Mouse (Mus musculus): ENCODE data around the gene Smndc1. TPM values are rescaled to one million over a fixed set of nuclear protein-coding genes. Genes with fewer than 3 reads are reported as not detected.
A peak's percentile ranks its signal among the peaks of the same experiment; 100 is the strongest.
"Not testable (repeated sequence)": the region's sequence is repeated elsewhere in the genome, so short reads cannot be mapped to it uniquely, and the experiment has no call there.

Gene Smndc1
- polyA plus RNA-seq, 1 experiment from 2014 or later = 40.7 TPM

GRCm38 (mm10) chr19:53409663-53410307 lies 19.4 kb upstream of the Smndc1 start:
- peak overlapping the region; percentile 7; the same call in 1 of the 2 replicates for H3K4me2 ChIP-seq (replicated peaks)
- peak overlapping the region; percentile 10; the same call in 1 of the 2 replicates for H3K9ac ChIP-seq
- H3K36me3 ChIP-seq = no peaks in the 10 kb centered on the region
- peaks cover 17% of the 10 kb centered on the region for H3K4me1 ChIP-seq
- WGBS = 52% methylated on average over 17 of the region's 17 CpGs
- H3K27ac ChIP-seq = no peak overlapping the region
- H3K4me3 ChIP-seq = no peak overlapping the region
- H3K9me3 ChIP-seq = no peaks in the 10 kb centered on the region
- ATAC-seq (ENCODE audit: insufficient number of reproducible peaks, insufficient read depth, low FRiP score, low TSS enrichment) = no peak
- no peaks in the 10 kb centered on the region for H3K27me3 ChIP-seq

GRCm38 (mm10) chr19:53408398-53408797 lies 18.0 kb upstream of the Smndc1 start:
- H3K36me3 ChIP-seq = no peaks in the 10 kb centered on the region
- no peak overlapping the region for H3K4me2 ChIP-seq (replicated peaks)
- H3K4me1 ChIP-seq = peaks cover 17% of the 10 kb centered on the region
- no peak overlapping the region for H3K27ac ChIP-seq
- H3K9ac ChIP-seq = no peak overlapping the region
- 87% methylated on average over 8 of the region's 8 CpGs for WGBS
- no peaks in the 10 kb centered on the region for H3K9me3 ChIP-seq
- no peak overlapping the region for H3K4me3 ChIP-seq
- H3K27me3 ChIP-seq = no peaks in the 10 kb centered on the region
- ATAC-seq (ENCODE audit: insufficient number of reproducible peaks, insufficient read depth, low FRiP score, low TSS enrichment) = no peak

DNA sequence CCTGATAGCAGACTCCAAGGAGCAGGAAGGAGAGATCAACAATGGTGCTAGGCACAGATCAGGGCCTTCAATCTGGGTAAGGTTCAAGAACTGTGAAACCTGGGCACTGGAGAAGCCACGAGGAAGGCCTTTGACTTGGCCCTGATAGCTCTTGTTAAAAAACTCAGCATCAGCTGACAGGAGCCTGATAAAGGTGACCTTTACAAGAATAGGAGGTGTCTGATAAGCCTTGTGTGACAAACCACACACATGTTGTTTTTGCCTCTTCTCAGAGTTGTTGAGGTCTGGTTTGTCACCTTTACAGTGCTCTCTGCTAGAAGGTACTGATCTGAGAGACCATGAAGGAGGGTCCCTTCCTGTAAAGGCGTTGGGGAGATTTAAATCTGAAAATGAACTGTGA lies 17.0 kb upstream of the Smndc1 start:
- no peak for ATAC-seq (ENCODE audit: insufficient number of reproducible peaks, insufficient read depth, low FRiP score, low TSS enrichment)
- Histone ChIP-seq H3K9me3 (no peaks in the 10 kb centered on the region), H3K9ac (no peak overlapping the region), H3K36me3 (no peaks in the 10 kb centered on the region), H3K27ac (no peak overlapping the region), H3K4me2 (replicated peaks) (no peak overlapping the region), H3K4me1 (peaks cover 13% of the 10 kb centered on the region), H3K27me3 (no peaks in the 10 kb centered on the region), H3K4me3 (no peak overlapping the region)
- WGBS = 84% methylated on average over 2 of the region's 2 CpGs

DNA sequence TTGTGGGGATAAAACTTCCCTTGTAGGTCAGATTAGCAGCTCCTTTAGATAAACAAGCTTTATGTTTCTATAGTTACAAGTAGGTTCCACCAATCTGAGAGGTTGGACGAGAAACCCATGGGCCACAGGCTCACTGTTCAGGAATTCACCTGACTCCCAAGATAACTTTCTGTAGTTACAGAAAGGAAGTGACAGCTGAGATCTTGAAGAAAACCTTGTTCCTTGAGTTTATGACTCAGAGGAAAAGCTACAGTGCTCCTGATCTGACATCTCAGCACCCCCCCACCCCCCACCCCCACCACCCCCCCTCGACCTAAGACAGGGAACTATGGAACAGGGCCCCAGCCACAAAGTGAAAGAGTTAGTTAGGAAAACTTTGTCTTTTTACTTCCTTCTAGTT lies 15.4 kb upstream of the Smndc1 start:
- Histone ChIP-seq H3K27me3 (no peaks in the 10 kb centered on the region), H3K4me2 (replicated peaks) (no peak overlapping the region), H3K9me3 (no peaks in the 10 kb centered on the region), H3K36me3 (no peaks in the 10 kb centered on the region), H3K4me1 (0 out of 2 replicates have a peak, but pooled peaks cover 5% of the 10 kb centered on the region), H3K27ac (no peak overlapping the region), H3K4me3 (no peak overlapping the region), H3K9ac (no peak overlapping the region)
- no peak for ATAC-seq (ENCODE audit: insufficient number of reproducible peaks, insufficient read depth, low FRiP score, low TSS enrichment)
- 47% methylated on average over 2 of the region's 2 CpGs for WGBS

DNA sequence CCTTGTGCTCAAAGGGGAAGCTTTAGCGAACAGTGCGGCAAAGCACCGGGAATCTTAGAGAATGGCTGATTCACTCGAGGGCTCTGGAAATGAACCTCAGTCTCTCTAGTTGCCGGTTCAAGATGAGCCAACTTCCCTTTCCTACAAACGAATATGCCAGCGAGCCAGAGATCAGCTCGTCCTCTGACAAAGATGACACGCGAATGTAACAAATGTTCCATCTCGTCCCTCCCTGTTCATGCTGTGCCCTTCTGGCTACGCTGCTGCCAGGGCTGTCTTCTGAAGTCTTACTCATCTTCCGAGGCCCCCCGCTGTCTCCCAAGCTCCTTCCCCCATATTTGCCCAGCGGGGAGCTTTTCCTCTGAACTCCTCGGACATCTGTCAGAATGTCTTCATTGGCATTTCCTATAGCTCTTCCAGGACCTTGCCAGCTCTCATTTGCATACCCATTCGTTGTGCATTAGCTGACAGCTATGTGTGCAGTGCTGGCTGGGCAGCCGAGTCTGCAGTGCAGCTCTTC lies 14.5 kb upstream of the Smndc1 start:
- H3K4me1 ChIP-seq = 0 out of 2 replicates have a peak, but pooled peaks cover 1% of the 10 kb centered on the region
- H3K9ac ChIP-seq = no peak overlapping the region
- H3K4me2 ChIP-seq (replicated peaks) = no peak overlapping the region
- ATAC-seq (ENCODE audit: insufficient number of reproducible peaks, insufficient read depth, low FRiP score, low TSS enrichment) = no peak
- WGBS = 84% methylated on average over 18 of the region's 18 CpGs
- H3K27ac ChIP-seq = no peak overlapping the region
- no peaks in the 10 kb centered on the region for H3K9me3 ChIP-seq
- no peaks in the 10 kb centered on the region for H3K27me3 ChIP-seq
- H3K4me3 ChIP-seq = no peak overlapping the region
- no peaks in the 10 kb centered on the region for H3K36me3 ChIP-seq

DNA sequence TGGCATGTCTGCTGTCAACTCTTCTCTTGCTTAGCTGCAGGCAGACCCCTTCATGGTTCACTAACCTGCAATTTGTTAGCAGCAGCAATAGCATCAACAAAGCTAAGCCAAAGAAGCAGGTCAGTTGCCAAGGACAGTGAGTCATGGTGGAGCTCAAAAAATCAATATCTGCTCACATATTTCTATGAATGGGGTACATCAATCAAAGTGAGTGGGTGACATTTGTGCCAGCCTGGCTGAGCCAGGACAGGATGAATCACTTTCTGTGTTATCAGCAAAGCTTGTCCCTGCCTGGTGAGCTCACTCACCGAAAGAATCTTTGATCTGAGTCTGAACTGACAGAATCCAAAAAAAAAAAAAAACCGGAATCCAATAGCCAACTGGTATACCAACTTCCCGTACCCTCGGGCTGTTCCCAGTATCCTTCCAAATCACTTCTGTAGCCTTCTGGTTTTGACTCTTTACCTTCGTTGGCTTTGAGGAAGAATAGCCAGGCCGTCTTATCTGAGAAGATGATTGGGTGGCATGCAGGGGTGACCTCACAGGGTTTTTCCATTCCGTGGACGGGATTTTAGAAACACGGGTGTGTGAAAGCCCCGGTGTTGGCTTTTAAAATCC lies 13.9 kb upstream of the Smndc1 start:
- Histone ChIP-seq H3K4me3 (no peak overlapping the region), H3K4me1 (no peaks in the 10 kb centered on the region), H3K9ac (no peak overlapping the region), H3K27me3 (no peaks in the 10 kb centered on the region), H3K4me2 (replicated peaks) (no peak overlapping the region), H3K27ac (no peak overlapping the region), H3K36me3 (no peaks in the 10 kb centered on the region), H3K9me3 (no peaks in the 10 kb centered on the region)
- WGBS = 90% methylated on average over 10 of the region's 10 CpGs
- ATAC-seq (ENCODE audit: insufficient number of reproducible peaks, insufficient read depth, low FRiP score, low TSS enrichment) = no peak

- Histone ChIP-seq H3K9ac (no peak overlapping the region), H3K9me3 (no peaks in the 10 kb centered on the region), H3K27ac (no peak overlapping the region), H3K4me3 (no peak overlapping the region), H3K4me1 (no peaks in the 10 kb centered on the region), H3K27me3 (no peaks in the 10 kb centered on the region), H3K36me3 (no peaks in the 10 kb centered on the region), H3K4me2 (replicated peaks) (no peak overlapping the region)
- ATAC-seq (ENCODE audit: insufficient number of reproducible peaks, insufficient read depth, low FRiP score, low TSS enrichment) = no peak
- 48% methylated on average over 12 of the region's 12 CpGs for WGBS
These were observed 12.5 kb upstream of the Smndc1 start for GRCm38 (mm10) chr19:53402741-53403432.

DNA sequence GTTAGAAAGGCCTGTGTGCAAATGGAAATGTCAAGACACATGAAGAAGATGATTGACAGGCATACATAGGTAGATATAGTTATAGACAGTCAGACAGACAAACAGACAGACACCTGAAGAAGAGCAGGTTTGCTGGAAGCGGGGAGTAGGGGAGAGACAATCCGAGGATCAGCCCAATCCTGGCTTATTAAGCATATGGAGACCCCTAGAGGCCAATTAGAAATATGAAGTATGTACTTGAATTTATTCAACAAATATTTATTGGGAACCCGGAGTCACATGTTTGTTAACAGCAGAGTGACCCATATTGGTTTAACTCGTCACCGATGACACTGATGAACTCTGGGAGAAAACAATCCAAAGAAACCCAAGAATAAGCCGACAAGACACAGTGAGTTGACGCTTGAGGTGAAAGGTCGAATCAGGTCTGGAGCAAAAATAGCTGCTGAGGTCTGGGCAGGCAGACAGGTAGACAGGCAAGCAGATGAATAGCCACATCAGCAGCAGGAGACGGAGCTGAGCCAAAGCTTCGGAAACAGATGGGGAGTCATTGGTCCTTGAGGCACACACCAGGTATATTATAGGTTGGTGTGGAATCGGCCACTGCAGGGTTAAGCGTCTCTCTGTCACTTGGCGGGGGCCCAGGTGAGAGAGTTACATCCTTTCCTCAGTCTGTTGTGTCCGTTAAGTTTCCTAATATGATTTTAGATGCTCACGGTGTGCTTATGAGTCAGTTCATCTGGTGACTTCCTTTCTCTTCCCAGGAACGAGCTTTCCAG lies 10.1 kb upstream of the Smndc1 start:
- ATAC-seq (ENCODE audit: insufficient number of reproducible peaks, insufficient read depth, low FRiP score, low TSS enrichment) = no peak
- Histone ChIP-seq H3K9ac (no peak overlapping the region), H3K4me2 (replicated peaks) (no peak overlapping the region), H3K27me3 (no peaks in the 10 kb centered on the region), H3K4me3 (no peak overlapping the region), H3K4me1 (no peaks in the 10 kb centered on the region), H3K27ac (no peak overlapping the region), H3K36me3 (no peaks in the 10 kb centered on the region), H3K9me3 (no peaks in the 10 kb centered on the region)
- 85% methylated on average over 16 of the region's 16 CpGs for WGBS

DNA sequence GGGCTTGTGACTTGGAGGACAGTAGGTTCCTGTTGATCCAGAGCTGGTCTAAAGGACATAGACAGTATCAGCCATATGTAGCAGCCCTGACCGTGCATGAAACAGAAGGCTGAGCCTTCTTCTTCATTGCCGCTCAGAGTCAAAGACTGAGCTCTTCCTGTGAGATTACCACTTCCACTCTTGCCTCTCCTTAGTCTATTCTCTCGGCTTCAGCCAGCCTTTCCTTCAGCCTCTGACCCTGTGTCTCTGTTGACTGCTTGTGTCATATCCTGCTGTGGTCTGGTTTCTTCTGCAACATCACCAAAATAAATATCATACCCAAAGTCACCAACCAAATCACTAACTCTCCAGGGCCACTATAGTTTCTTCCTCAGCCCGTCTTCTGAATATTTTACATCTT lies 8.8 kb upstream of the Smndc1 start:
- ATAC-seq (ENCODE audit: insufficient number of reproducible peaks, insufficient read depth, low FRiP score, low TSS enrichment) = no peak
- WGBS = 86% methylated on average over 4 of the region's 4 CpGs
- no peaks in the 10 kb centered on the region for H3K27me3 ChIP-seq
- H3K9ac ChIP-seq = no peak overlapping the region
- no peaks in the 10 kb centered on the region for H3K9me3 ChIP-seq
- no peak overlapping the region for H3K4me2 ChIP-seq (replicated peaks)
- H3K4me1 ChIP-seq = no peaks in the 10 kb centered on the region
- H3K4me3 ChIP-seq = no peak overlapping the region
- no peaks in the 10 kb centered on the region for H3K36me3 ChIP-seq
- no peak overlapping the region for H3K27ac ChIP-seq

DNA sequence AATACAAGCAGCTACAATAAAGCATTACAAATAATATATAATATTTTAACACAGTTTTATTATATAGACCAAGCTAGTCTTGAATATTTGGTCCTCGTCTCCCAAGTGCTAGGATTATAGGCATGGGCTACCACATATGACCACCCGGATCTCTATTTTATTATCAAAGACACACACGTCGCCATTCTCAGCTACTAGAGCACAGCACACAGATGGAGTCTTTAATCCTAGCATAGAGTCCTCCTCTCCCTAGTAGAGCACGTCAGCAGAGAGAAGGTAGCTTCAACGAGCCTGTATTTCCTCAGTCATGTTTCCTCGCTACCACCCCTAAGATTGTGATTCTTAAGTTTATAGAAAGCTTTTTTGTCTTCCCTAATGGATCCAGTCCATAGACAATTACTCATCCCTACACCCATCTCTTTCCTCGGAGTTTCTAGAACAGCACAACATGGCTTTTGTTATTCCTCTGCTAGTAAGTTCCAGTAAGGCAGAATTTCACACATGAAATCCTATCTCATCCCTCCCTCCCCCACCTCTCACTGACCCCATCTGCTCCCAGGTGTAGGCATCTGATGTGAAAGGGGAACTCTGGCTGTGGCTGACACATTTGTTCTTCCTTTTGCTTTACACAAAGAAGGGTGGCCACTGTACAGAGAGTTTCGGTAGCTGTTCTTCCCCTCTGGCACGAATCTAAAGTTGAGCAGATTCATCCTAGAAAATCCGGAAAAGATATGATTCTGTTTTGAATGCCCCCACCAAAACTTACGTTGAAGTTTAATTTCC lies 7.3 kb upstream of the Smndc1 start:
- H3K4me3 ChIP-seq = no peak overlapping the region
- H3K36me3 ChIP-seq = no peaks in the 10 kb centered on the region
- WGBS = 76% methylated on average over 12 of the region's 12 CpGs
- H3K27me3 ChIP-seq = no peaks in the 10 kb centered on the region
- H3K9me3 ChIP-seq = no peaks in the 10 kb centered on the region
- no peak overlapping the region for H3K27ac ChIP-seq
- no peak overlapping the region for H3K4me2 ChIP-seq (replicated peaks)
- H3K4me1 ChIP-seq = no peaks in the 10 kb centered on the region
- H3K9ac ChIP-seq = no peak overlapping the region
- no peak for ATAC-seq (ENCODE audit: insufficient number of reproducible peaks, insufficient read depth, low FRiP score, low TSS enrichment)

DNA sequence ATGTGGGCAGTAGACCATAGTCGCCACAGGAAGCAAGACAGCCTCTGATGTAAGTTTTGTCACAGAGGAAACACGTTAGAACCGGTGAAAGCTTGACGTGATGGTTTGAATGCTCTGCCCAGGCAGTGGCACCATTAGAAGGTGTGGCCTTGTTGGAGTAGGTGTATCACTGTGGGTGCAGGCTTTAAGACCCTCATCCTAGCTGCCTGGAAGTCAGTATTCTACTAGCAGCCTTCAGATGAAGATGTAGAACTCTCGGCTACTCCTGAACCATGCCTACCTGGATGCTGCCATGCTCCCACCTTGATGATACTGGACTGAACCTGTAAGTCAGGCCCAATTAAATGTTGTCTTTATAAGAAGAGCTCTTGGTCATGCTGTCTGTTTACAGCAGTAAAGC lies 5.4 kb upstream of the Smndc1 start:
- H3K27ac ChIP-seq; H3K9ac ChIP-seq; H3K4me1 ChIP-seq; H3K36me3 ChIP-seq; H3K4me2 ChIP-seq (replicated peaks); H3K27me3 ChIP-seq; H3K4me3 ChIP-seq; ATAC-seq (ENCODE audit: insufficient number of reproducible peaks, insufficient read depth, low FRiP score, low TSS enrichment); H3K9me3 ChIP-seq: not testable (repeated sequence)
- 70% methylated on average over 5 of the region's 5 CpGs for WGBS

Data from embryonic facial prominence, embryonic 12.5 days (tissue).